Mouse (Mus musculus): Measurements from ENCODE around the gene Stk36. TPM values are rescaled to one million over a fixed set of nuclear protein-coding genes. Genes with fewer than 3 reads are reported as not detected.

The Stk36 gene
- polyA plus RNA-seq, 1 experiment from 2014 or later: 0.73 TPM

GRCm38 (mm10) chr1:74677843-74678242 is 76.6 kb downstream of the Stk36 start:
- peaks cover 37% of the 10 kb centered on the region for H3K36me3 ChIP-seq (ENCODE audit: control insufficient read depth, insufficient read depth)
- H3K9me3 ChIP-seq (ENCODE audit: control insufficient read depth): no peaks in the 10 kb centered on the region
- no peak for TF ChIP-seq CTCF (IDR thresholded peaks at IDR 0.05; ENCODE audit: low read depth)
- H3K27ac ChIP-seq (ENCODE audit: low read depth, low read length): peak overlapping the region; percentile 9
- no peak overlapping the region for H3K4me2 ChIP-seq (replicated peaks; ENCODE audit: low read depth)
- no peaks in the 10 kb centered on the region for H3K4me1 ChIP-seq (replicated peaks; ENCODE audit: control insufficient read depth, insufficient read depth, low read length)
- H3K9ac ChIP-seq (ENCODE audit: low read depth, low read length): no peak overlapping the region
- H3K4me3 ChIP-seq (ENCODE audit: low read depth, low read length): no peak overlapping the region
- 60% methylated on average over 1 of the region's 1 CpGs for WGBS
- peak; percentile 65; the same call in 1 of the 2 replicates for ATAC-seq
- H3K27me3 ChIP-seq (replicated peaks; ENCODE audit: control insufficient read depth, insufficient read depth, low read length): no peaks in the 10 kb centered on the region

Small RNA genes lying within 50 kb of the gene (microRNA-seq; reads per million reads assigned to microRNA genes)
- not detected for gene Gm25035

Other genes starting within 250 kb of the Stk36 start
- 0.25 and 0.33 TPM in 2 replicates for gene Catip, start 239.3 kb upstream of the Stk36 start, polyA plus RNA-seq (2015; fragmentation: Nextera tagmentation; extraction: Ambion mirVana)
- 3.8 and 4.3 TPM in 2 replicates for gene Slc11a1, start 226.2 kb upstream of the Stk36 start, polyA plus RNA-seq (2015; fragmentation: Nextera tagmentation; extraction: Ambion mirVana)
- 48.9 and 52.4 TPM in 2 replicates for gene Ctdsp1, start 209.9 kb upstream of the Stk36 start, polyA plus RNA-seq (2015; fragmentation: Nextera tagmentation; extraction: Ambion mirVana)
- 217 and 244 TPM in 2 replicates for gene Vil1, start 192.1 kb upstream of the Stk36 start, polyA plus RNA-seq (2015; fragmentation: Nextera tagmentation; extraction: Ambion mirVana)
- gene Cnot9, start 95.4 kb upstream of the Stk36 start, polyA plus RNA-seq (2015; fragmentation: Nextera tagmentation; extraction: Ambion mirVana): 30.7 and 30.8 TPM in 2 replicates
- 0.38 TPM in 2 replicates for gene Plcd4, start 58.6 kb upstream of the Stk36 start, polyA plus RNA-seq (2015; fragmentation: Nextera tagmentation; extraction: Ambion mirVana)
- gene Usp37, start 57.2 kb upstream of the Stk36 start, polyA plus RNA-seq (2015; fragmentation: Nextera tagmentation; extraction: Ambion mirVana): 9.2 and 9.4 TPM in 2 replicates
- gene Zfp142, start 13.2 kb upstream of the Stk36 start, polyA plus RNA-seq (2015; fragmentation: Nextera tagmentation; extraction: Ambion mirVana): 1.8 TPM in 2 replicates
- 5.1 and 6.0 TPM in 2 replicates for gene Bcs1l, start 13.2 kb upstream of the Stk36 start, polyA plus RNA-seq (2015; fragmentation: Nextera tagmentation; extraction: Ambion mirVana)
- gene Rnf25, start within 50 bp of the Stk36 start, polyA plus RNA-seq (2015; fragmentation: Nextera tagmentation; extraction: Ambion mirVana): 17.9 and 18.1 TPM in 2 replicates
- gene Ttll4, start 60.3 kb downstream of the Stk36 start, polyA plus RNA-seq (2015; fragmentation: Nextera tagmentation; extraction: Ambion mirVana): 2.1 TPM in 2 replicates
- 4.6 and 6.3 TPM in 2 replicates for gene Cyp27a1, start 112.1 kb downstream of the Stk36 start, polyA plus RNA-seq (2015; fragmentation: Nextera tagmentation; extraction: Ambion mirVana)
- 0.08 and 0.09 TPM in 2 replicates for gene Prkag3, start 147.8 kb downstream of the Stk36 start, polyA plus RNA-seq (2015; fragmentation: Nextera tagmentation; extraction: Ambion mirVana)
- gene Wnt6, start 170.4 kb downstream of the Stk36 start, polyA plus RNA-seq (2015; fragmentation: Nextera tagmentation; extraction: Ambion mirVana): 0.33 and 0.66 TPM in 2 replicates
- not detected in 2 replicates for gene Wnt10a, start 190.1 kb downstream of the Stk36 start, polyA plus RNA-seq (2015; fragmentation: Nextera tagmentation; extraction: Ambion mirVana)